Mouse (Mus musculus): Measurements from ENCODE around the gene Nsg2.

Gene Nsg2

GRCm38 (mm10) chr11:32011867-32012603, 11.8 kb downstream of the Nsg2 start:
- in situ Hi-C loops (cut with MboI, MseI): no loop called here

- in situ Hi-C loops (cut with MboI, MseI): no loop called here
Observed at GRCm38 (mm10) chr11:32013014-32013427, 12.8 kb downstream of the Nsg2 start.

- in situ Hi-C loops (cut with MboI, MseI): no loop called here
Observed at GRCm38 (mm10) chr11:32013561-32013960, 13.3 kb downstream of the Nsg2 start.

GRCm38 (mm10) chr11:32018201-32018600, 17.9 kb downstream of the Nsg2 start:
- in situ Hi-C loops (cut with MboI, MseI): no loop called here

GRCm38 (mm10) chr11:32020031-32020965, 20.0 kb downstream of the Nsg2 start:
- in situ Hi-C loops (cut with MboI, MseI): loop anchor here (10.0 kb wide), 1 partner anchor 545 kb away; no protein-coding TSS in a partner anchor

- in situ Hi-C loops (cut with MboI, MseI): loop anchor here (10.0 kb wide), 1 partner anchor 538 kb away; no protein-coding TSS in a partner anchor
Observed at GRCm38 (mm10) chr11:32026634-32027033, 26.4 kb downstream of the Nsg2 start.

GRCm38 (mm10) chr11:32027474-32028342, 27.4 kb downstream of the Nsg2 start:
- in situ Hi-C loops (cut with MboI, MseI): loop anchor here (10.0 kb wide), 1 partner anchor 537 kb away; no protein-coding TSS in a partner anchor

- in situ Hi-C loops (cut with MboI, MseI): loop anchor here (10.0 kb wide), 1 partner anchor 536 kb away; no protein-coding TSS in a partner anchor
Observed at GRCm38 (mm10) chr11:32028605-32029004, 28.3 kb downstream of the Nsg2 start.

GRCm38 (mm10) chr11:32029356-32029755, 29.1 kb downstream of the Nsg2 start:
- in situ Hi-C loops (cut with MboI, MseI): loop anchor here (10.0 kb wide), 1 partner anchor 535 kb away; no protein-coding TSS in a partner anchor

GRCm38 (mm10) chr11:32031396-32031795, 31.1 kb downstream of the Nsg2 start:
- in situ Hi-C loops (cut with MboI, MseI): no loop called here

- in situ Hi-C loops (cut with MboI, MseI): no loop called here
Observed at GRCm38 (mm10) chr11:32032053-32032452, 31.8 kb downstream of the Nsg2 start.

- in situ Hi-C loops (cut with MboI, MseI): no loop called here
Observed at GRCm38 (mm10) chr11:32035831-32036230, 35.6 kb downstream of the Nsg2 start.

GRCm38 (mm10) chr11:32039656-32040055, 39.4 kb downstream of the Nsg2 start:
- in situ Hi-C loops (cut with MboI, MseI): no loop called here

GRCm38 (mm10) chr11:32057389-32057788, 57.1 kb downstream of the Nsg2 start:
- in situ Hi-C loops (cut with MboI, MseI): no loop called here

- in situ Hi-C loops (cut with MboI, MseI): no loop called here
Observed at GRCm38 (mm10) chr11:32057861-32058260, 57.6 kb downstream of the Nsg2 start.

GRCm38 (mm10) chr11:32061020-32061419, 60.8 kb downstream of the Nsg2 start:
- in situ Hi-C loops (cut with MboI, MseI): loop anchor here (5.0 kb wide), 1 partner anchor 64 kb away; no protein-coding TSS in a partner anchor

- in situ Hi-C loops (cut with MboI, MseI): loop anchor here (5.0 kb wide), 1 partner anchor 65 kb away; no protein-coding TSS in a partner anchor
Observed at GRCm38 (mm10) chr11:32061874-32062273, 61.6 kb downstream of the Nsg2 start.

- in situ Hi-C loops (cut with MboI, MseI): loop anchor here (5.0 kb wide), 1 partner anchor 67 kb away; no protein-coding TSS in a partner anchor
Observed at GRCm38 (mm10) chr11:32063775-32064510, 63.7 kb downstream of the Nsg2 start.

- in situ Hi-C loops (cut with MboI, MseI): loop anchor here (5.0 kb wide), 1 partner anchor 67 kb away; no protein-coding TSS in a partner anchor
Observed at GRCm38 (mm10) chr11:32064511-32064862, 64.2 kb downstream of the Nsg2 start.

All from regulatory T cell (primary cell).